Mouse (Mus musculus) brown adipose tissue, adult 24 weeks (tissue): ENCODE measurements around the gene Plch2. TPM values are rescaled to one million over a fixed set of nuclear protein-coding genes. Genes with fewer than 3 reads are reported as not detected.

Source experiments
- H3K27ac ChIP-seq: fragments of 200-500 bp; replicated peaks from 2 replicates; pipeline ENCODE4 v1.5.1; 2012; ENCODE audit warnings: low read depth, mild to moderate bottlenecking, low read length
- H3K4me1 ChIP-seq: fragments of 200-500 bp; 2 replicates; pipeline ENCODE4 v1.6.1; 2012; ENCODE audit warnings: low read length, mixed read lengths; ENCODE audit not compliant: control insufficient read depth, insufficient read depth, insufficient read length
- H3K4me3 ChIP-seq: fragments of 200-500 bp; 2 replicates; pipeline ENCODE4 v1.5.1; 2012; ENCODE audit warnings: low read depth, mild to moderate bottlenecking, low read length, moderate library complexity; ENCODE audit not compliant: insufficient read depth
- polyA plus RNA-seq: library from polyadenylated mRNA; stranded (reverse); fragments of >200 nt; gene quantifications from 2 replicates; pipeline ENCODE4 v1.2.4, GENCODE M21; 2012; ENCODE audit not compliant: missing spikeins, insufficient read depth, insufficient read length

Plch2 gene
- polyA plus RNA-seq, 1 experiment = not detected

DNA sequence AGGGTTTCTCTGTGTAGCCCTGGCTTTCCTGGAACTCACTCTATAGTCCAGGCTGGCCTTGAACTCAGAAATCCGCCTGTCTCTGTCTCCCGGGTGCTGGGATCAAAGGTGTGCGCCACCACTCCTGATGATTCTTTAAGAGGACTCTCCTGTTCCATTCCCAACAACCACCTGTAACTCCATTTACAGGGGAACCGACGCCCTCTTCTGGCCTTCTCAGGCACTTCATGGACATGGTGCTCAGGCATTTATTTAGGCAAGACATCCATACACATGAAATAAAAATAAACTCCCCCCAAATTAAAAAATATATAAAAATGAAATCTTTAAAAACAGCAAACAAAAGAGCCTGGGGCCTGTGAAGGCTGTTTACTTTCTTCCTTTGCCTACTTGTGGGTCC is 89.4 kb downstream of the Plch2 start:
- peaks cover 22% of the 10 kb centered on the region for H3K4me1 ChIP-seq
- H3K27ac ChIP-seq = no peak overlapping the region
- H3K4me3 ChIP-seq = no peak overlapping the region

DNA sequence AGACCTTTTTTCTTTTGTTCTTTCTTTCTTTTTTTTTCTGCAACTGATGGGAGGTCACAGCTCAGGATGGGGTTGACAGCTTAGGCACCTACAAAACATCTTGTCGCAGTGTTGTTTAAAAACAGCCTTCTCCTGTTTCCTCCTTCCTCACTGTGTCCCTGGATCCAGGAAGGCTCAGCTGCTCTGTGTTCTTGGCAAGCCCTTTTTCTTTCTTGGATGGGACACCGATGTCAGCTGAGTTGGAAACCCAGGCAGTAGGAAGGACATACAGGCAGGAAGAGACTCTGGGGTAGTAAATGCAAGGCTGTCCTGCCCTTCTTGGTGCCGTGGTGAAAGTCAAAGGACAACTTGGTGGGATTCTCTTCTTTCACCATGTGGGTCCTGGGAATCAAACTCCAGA is 90.7 kb downstream of the Plch2 start:
- Histone ChIP-seq H3K27ac (no peak overlapping the region), H3K4me3 (no peak overlapping the region), H3K4me1 (peaks cover 24% of the 10 kb centered on the region)

DNA sequence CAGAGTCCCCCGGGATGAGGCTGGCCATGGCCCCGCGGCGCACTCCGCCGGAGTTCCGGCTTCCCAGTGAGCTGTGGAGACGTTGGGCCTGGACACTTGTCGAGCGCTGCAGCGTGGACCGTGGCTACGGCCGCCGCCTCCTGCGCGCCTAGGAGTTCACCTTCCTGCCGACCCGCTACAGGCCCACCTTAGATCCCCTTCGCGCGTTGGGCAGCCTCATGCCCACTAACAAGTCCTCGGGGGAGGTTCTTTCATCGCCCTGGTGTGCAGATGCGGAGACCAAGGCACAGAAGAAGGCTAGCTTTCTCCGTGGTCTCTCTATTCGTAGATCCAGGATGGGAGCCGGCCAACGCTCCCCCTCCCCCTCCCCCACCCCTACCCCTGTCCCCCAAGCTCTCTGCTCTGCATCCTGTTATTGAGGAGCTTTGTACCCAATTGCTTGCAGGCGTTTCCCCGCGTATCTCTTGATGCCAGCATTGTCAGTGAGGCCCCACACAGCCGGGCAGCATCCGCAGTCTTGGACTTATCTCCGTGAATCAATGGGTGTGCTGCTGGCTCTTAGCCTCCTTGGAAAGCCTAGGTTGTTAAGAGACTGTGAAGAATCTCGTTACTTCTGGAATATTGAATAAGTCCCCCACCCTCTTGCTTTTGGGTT is 91.9 kb downstream of the Plch2 start:
- peak overlapping the region; percentile 85 for H3K4me3 ChIP-seq
- peaks cover 24% of the 10 kb centered on the region for H3K4me1 ChIP-seq
- peak overlapping the region; percentile 45; the same call in 1 of the 2 replicates for H3K27ac ChIP-seq

DNA sequence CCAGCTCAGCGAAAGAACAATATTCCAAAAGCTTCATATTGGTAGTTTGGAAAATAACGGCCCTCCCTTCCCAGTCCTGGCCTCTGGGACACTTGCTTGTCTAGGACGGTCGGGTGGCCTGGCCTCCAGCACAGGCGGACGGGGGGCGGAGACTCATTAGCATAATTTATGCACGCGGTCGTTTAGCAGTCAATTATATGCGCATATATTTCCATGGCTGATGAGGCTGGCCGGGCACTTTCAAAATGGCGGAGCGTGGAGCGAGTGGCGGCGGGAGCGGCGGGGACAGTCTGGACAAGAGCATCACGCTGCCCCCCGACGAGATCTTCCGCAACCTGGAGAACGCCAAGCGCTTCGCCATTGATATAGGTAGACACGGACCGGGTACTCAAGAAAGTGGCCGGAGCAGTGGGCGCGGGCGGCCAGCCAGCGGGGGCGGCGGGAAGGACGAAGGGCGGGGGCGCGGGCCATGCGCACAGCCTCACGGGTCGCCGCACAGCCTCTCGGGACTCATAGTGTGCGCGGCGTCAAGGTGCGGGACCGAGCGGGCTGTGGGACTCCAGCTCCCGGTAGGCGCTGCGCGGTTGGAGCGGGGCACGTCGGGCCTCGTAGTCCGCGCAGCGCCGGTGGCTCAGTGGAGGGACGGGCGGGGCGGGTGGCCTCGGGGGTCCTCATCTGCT is 92.5 kb downstream of the Plch2 start, which contains the start of gene Pank4:
TSS of gene Pank4 (plus strand) at position 223 of the 680 bp plus-strand sequence.
- H3K4me1 ChIP-seq = peaks cover 24% of the 10 kb centered on the region
- peak within 1 kb of the TSS; percentile 85 for H3K4me3 ChIP-seq
- H3K27ac ChIP-seq = peak within 1 kb of the TSS; percentile 93

DNA sequence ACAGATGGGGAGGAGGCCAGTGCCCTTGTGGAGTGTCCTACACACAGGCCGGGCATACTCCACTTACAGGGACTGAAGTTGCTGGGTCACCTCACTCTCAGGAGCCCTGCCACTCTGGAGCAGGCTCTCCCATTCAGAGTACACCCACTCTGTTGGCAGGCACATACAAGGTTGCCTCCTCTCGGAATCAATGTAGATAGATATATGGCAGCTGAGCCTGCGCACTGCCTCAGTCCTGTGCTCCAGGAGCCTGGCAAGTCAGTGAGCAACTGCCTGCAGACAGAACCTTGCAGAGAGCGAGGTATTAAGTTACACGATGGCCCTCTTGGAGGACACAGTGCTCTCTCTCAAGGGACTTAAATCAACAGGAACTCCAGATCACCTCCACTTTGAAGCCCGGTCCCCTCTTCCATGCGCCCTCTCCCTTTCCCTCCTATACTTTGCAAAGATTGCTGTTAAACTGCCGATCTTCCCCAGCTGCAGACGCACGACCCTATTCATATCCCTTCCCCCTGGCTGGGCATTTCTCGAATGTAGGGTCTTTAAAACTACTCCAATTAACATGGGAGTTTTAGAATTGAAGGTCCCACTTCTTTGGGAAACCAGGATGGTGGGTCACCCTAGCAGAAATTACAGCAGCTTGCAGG is 93.3 kb downstream of the Plch2 start:
- H3K27ac ChIP-seq = no peak overlapping the region
- H3K4me1 ChIP-seq = peaks cover 24% of the 10 kb centered on the region
- H3K4me3 ChIP-seq = peak overlapping the region; percentile 39

DNA sequence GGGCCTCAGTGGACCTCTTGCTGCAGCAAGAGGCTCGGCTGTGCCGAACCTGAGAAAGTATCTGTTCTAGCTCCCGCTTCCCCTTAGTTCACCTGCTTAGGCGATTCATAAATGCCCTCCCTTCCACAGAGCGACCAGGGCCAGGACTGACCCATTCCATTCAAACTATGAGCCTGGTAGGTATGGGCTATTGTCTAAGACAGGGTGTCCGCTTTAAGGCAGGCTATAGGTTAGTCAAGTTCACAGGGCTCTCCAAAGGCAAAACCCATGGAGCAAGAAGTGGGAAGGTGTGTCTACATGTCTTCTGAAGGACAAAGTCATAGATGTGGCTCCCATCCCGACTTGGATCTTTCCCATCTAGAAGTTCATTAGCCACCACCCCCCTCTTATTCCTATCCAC is 93.9 kb downstream of the Plch2 start:
- no peak overlapping the region for H3K4me3 ChIP-seq
- no peak overlapping the region for H3K27ac ChIP-seq
- H3K4me1 ChIP-seq = peaks cover 24% of the 10 kb centered on the region

DNA sequence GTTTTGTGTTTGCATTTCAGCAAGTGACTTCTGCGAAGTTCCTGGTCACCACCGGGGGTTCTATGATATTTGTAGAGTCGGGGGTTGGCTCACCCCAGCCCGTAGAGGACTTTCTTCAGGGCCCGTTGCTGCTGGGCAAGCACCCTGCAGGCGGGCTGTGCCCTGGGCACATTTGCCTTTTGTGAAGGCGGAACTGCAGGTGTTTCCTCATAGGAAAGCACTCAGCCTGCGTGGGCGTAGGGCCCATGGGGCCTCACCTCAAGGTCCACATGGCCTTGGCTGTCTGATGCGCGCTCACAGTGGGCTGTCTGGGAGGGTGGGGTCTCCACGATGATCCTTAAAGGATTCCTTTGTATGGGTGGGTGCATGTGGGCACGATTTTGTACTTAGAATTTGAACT is 94.7 kb downstream of the Plch2 start:
- no peak overlapping the region for H3K27ac ChIP-seq
- peak overlapping the region; percentile 55 for H3K4me3 ChIP-seq
- peaks cover 24% of the 10 kb centered on the region for H3K4me1 ChIP-seq

DNA sequence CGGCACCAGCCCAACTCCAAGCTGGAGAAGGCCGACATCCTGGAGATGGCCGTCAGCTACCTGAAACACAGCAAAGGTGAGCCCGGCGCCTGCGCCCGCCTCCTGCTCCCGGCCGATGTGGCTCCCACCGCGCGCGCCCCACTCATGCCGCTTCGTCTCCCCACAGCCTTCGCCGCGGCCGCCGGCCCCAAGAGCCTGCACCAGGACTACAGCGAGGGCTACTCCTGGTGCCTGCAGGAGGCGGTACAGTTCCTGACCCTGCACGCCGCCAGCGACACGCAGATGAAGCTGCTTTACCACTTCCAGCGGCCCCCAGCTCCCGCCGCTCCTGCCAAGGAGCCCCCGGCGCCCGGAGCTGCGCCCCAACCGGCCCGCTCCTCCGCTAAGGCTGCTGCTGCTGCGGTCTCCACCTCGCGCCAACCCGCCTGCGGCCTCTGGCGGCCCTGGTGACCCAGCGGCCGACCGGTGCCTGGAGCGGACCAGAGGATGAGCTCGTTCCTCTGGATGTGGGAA is 95.3 kb downstream of the Plch2 start:
- no peak overlapping the region for H3K27ac ChIP-seq
- peak overlapping the region; percentile 55 for H3K4me3 ChIP-seq

DNA sequence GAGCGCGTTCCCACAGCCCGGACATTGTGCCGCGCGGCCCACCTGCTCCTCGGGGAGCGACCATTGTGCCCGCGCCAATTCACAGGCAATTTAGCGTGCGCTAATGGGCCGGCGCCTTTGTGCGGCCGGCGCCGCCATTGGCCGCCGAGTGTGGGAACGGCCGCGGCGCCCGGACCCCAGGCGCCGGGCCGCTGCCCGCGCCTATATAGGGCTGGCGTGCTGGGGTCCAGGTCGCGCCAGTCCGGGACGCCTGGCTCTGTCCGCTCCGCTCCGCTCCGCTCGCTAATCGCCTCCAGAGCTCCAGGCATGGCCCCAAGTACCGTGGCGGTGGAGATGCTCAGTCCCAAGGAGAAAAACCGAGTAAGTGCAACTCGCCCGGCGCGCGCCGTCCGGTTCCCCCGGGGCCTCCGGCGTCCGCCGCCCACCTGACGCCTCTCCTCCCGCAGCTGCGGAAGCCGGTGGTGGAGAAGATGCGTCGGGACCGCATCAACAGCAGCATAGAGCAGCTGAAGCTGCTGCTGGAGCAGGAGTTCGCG is 95.8 kb downstream of the Plch2 start, which contains the start of gene Hes5:
TSS of gene Hes5 (plus strand) at position 234 of the 536 bp plus-strand sequence.
- H3K4me1 ChIP-seq = peaks cover 13% of the 10 kb centered on the region
- H3K27ac ChIP-seq = no peak within 1 kb of the TSS
- H3K4me3 ChIP-seq = peak within 1 kb of the TSS; percentile 55

More for the DNA sequence above, 95.3 kb downstream of the Plch2 start:
- H3K4me1 ChIP-seq = peaks cover 18% of the 10 kb centered on the region

DNA sequence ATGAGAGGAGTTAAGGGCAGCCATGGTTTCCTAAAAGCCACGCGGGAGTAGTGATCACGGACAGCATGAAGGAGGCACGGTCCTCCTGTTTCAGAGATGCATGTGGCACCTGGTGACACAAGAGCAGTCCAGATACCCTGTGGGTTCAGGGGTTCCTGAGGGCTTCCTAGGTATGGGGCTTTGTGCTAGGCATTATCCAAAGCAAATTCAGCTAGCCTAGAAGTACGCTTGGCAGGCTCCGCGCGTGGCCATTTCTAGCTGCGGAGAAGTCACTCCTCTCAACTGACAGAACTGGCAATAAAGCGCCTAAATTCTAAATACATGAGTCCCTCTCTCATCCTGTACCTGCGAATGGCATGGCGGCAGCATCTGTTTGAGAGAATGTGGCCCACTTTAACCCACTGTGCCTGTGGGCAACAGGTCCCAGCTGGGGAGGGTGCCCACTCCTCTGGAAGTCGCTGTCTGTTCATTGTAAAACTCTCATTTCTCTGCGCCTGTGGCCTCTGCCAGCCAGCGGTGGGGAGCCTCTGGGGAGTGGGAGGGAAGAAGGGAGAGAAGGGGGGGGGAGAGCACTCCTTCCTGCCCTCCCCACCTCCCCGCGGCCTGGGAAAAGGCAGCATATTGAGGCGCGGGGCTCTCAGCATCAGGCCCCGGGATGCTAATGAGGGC is 96.4 kb downstream of the Plch2 start:
- Histone ChIP-seq H3K27ac (no peak overlapping the region), H3K4me3 (peak overlapping the region; percentile 55), H3K4me1 (peaks cover 9% of the 10 kb centered on the region)

DNA sequence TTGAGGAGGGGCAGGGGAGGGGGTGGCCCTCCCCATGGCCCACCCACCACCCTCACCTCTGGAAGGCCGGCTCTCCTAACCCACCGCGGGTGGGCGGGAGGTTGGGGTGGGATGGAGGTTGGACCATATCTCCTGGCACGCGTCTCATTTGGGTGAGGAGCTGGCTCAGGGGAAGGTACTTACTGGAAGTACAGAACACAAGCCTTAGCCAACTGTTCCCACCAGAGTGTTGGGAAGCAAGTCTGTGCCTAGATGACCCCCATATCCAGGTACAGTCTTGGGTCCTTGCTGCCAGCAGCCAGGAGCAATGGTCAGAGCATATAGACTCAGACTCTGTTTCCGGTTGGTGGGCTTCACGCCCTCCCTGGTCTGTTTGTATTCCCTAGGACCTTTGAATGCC is 98.0 kb downstream of the Plch2 start:
- no peak overlapping the region for H3K4me3 ChIP-seq
- H3K4me1 ChIP-seq = peaks cover 7% of the 10 kb centered on the region; the same call in 1 of the 2 replicates
- no peak overlapping the region for H3K27ac ChIP-seq

DNA sequence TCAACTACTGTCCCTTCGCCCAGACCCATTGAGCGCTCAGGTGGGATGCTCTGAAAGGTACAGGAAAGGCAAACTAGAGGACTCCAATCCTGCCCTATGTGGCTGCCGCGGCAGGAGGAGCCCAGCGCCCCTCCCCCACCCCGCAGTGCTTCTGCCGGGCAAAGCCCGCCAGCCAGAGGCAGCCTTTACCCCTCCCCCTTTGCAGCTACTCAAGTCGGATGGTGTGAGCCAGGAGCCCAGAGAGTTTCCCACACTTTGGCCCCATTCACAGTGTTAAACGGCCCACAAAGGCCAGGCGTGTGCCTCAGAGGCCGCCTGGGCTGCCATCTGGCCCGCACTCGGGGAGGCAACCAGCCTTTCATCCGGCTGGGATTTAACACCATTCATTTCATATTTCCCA is 98.4 kb downstream of the Plch2 start:
- Histone ChIP-seq H3K4me1 (peaks cover 4% of the 10 kb centered on the region; the same call in 1 of the 2 replicates), H3K4me3 (no peak overlapping the region), H3K27ac (no peak overlapping the region)

DNA sequence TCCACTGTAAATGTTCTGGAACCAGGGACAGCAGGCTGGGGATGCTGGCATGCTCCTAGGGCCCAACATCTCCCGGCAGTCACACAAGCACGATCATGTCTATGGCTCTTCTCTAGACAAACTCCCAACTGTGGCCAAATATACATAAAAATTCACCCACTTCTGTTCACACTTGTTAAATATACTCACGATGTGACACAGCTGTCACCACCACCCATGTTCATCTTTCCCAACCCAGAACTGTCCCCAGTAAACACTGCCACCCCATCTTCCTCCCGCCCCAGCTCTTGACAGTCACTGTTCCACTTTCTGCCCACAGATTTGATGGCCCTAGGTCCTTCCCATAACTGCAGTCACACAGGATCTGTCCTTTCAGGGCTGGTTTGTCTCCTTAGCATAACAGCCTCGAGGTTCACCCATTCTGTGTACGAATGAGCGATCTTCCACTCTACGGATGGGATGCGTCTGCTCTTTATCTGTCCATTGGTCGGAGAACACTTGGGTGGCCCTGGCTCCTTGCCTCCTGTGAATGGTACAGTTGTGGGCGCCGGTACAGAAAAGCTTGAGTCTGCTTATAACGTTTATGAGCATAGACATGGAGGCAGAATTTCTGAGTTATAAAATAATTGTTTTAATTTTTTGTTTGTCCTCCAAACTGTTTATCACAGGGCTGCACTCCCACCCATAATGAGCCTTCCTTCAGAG is 99.1 kb downstream of the Plch2 start:
- peaks cover 4% of the 10 kb centered on the region; the same call in 1 of the 2 replicates for H3K4me1 ChIP-seq
- H3K27ac ChIP-seq = no peak overlapping the region
- no peak overlapping the region for H3K4me3 ChIP-seq

DNA sequence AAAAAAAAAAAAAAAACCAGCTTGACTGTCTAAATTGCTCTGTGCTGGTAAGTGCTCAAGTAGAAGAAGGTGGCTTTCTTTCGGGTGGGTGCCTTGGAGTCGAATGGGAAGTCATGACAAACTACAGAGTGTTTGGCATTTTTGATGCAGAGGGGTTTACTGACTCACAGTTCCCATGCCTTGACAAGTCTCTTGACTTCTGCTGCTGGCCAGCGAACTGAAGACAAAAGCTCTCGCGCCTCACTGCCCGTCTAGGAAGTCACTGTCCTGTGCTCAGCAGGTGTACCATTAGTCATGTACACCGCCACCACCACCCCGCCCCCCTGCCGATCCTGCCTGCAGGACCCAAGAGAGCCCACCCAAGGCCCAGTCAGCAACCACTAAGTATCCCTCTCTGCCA is 100.0 kb downstream of the Plch2 start:
- Histone ChIP-seq H3K27ac (no peak overlapping the region), H3K4me1 (no peaks in the 10 kb centered on the region), H3K4me3 (no peak overlapping the region)
